Mouse (Mus musculus) induced T-regulatory cell, adult 2 months (primary cell): ENCODE data around the gene Olfr187.
"Not testable (repeated sequence)": the region's sequence is repeated elsewhere in the genome, so short reads cannot be mapped to it uniquely, and the experiment has no call there.

Experiments used
- DNase-seq: peaks from one replicate; pipeline ENCODE4 v3.0.0-alpha.2; 2012; ENCODE audit warnings: low read depth

The Olfr187 gene

GRCm38 (mm10) chr16:59039710-59040109 is at the start of gene Olfr187:
Olfr187 (minus strand) TSS chr16:59039767.
- no peak for DNase-seq

GRCm38 (mm10) chr16:59081113-59081512 is 41.5 kb upstream of the Olfr187 start:
- DNase-seq = not testable (repeated sequence)

- no peak for DNase-seq
These were observed 38.3 kb upstream of the Olfr187 start, which contains the start of gene Olfr190 for GRCm38 (mm10) chr16:59077905-59078304. Olfr190 (minus strand) TSS chr16:59078005.

- no peak for DNase-seq
These were observed 34.0 kb upstream of the Olfr187 start for GRCm38 (mm10) chr16:59073520-59073919.

DNA sequence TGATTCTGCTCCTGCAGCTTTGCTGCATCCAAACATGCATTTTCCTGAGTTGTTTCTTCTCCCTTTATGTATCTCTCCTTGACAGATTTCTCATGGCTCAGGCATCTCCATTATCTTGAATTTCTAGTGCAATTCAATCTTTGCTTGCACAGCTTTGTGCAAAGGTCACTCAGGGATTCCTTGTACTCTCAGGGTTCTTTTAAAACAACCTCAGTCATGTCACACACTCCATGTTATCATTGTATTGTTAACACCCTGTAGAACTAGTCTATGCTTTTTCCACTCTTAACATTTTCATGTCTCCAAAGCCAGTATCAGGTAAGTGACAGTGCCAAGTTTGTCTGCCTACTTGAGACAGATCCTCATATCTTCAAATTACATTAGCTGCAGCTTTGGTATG is 32.2 kb upstream of the Olfr187 start:
- DNase-seq = no peak

- not testable (repeated sequence) for DNase-seq
These were observed 22.8 kb upstream of the Olfr187 start for GRCm38 (mm10) chr16:59062411-59062810.

- not testable (repeated sequence) for DNase-seq
These were observed 9.7 kb upstream of the Olfr187 start for GRCm38 (mm10) chr16:59049286-59049685.

- no peak for DNase-seq
These were observed 9.3 kb upstream of the Olfr187 start for GRCm38 (mm10) chr16:59048860-59049259.

GRCm38 (mm10) chr16:59047579-59047978 is 8.0 kb upstream of the Olfr187 start:
- DNase-seq = no peak

DNA sequence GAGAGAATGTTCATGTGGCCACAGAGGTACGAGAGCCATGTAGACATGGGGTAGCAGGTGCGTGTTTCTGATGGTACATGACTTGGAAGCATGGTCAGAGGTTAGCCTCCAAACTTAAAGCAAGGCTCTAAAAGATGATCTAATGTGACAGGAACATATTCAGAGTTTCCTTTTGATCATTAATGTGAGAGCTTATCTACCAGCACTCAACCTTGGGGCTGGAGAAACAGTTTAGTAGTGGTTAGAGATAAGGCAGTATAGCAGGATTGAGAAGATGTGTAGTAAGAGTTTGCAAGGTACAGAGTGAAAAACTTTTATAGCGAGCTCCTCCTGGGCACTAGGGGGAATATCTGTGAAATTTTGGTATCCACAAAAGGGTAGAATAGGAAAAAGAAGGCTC is 6.3 kb upstream of the Olfr187 start:
- DNase-seq = no peak

DNA sequence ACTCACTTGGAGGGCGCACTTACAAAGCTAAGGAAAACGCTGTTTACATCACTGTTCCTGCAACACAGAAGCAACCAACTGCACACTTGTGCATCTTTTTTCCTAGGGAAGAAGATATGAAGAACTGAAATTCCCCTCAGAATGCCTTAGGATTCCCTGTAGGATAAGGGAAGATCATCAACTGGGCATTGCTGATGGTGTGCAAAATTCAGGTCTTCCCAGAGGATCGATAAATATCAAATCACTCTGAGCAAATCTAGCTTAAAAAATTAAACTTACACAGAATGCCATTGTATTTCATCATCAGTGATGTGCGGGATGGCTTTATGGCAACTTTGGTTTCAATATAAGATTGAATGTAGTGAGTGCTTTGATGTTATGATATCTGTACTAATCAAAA is 9.4 kb downstream of the Olfr187 start, which contains the start of gene Olfr186:
Gene Olfr186, minus strand, starts transcription at position 101 of the 400 bp plus-strand sequence.
- DNase-seq = no peak

GRCm38 (mm10) chr16:59013357-59014018 is 26.1 kb downstream of the Olfr187 start:
- peak; percentile 60 for DNase-seq

GRCm38 (mm10) chr16:59007146-59007545 is 32.4 kb downstream of the Olfr187 start:
- peak; percentile 72 for DNase-seq

- DNase-seq = no peak
These were observed 44.5 kb downstream of the Olfr187 start, which contains the start of gene Olfr183 for GRCm38 (mm10) chr16:58995057-58995456. Olfr183 (plus strand) TSS chr16:58995357.
